ENCODE assay signal across 8 mouse cellular contexts in genomic region chr17:58909061-58909661, GRCm38 (mm10).
DNase-seq lines count a peak whose midpoint lies in the region; ATAC-seq lines count a peak whose summit lies in the region.

No protein-coding gene starts in this region.

- no peak overlapping the region for H3K9ac ChIP-seq in midbrain, embryonic 15.5 days

- ATAC-seq in midbrain, embryonic 15.5 days (replicated peaks) = peak; percentile 63; the same call in 1 of the 2 replicates

- 39% methylated on average over 8 of the region's 8 CpGs for WGBS in midbrain, embryonic 15.5 days

- H3K4me2 ChIP-seq in midbrain, embryonic 15.5 days = no peak overlapping the region

- H3K27ac ChIP-seq in midbrain, embryonic 15.5 days = no peak overlapping the region

- H3K9me3 ChIP-seq in midbrain, embryonic 15.5 days = no peaks in the 10 kb centered on the region

- no peaks in the 10 kb centered on the region for H3K4me1 ChIP-seq in midbrain, embryonic 15.5 days

- no peaks in the 10 kb centered on the region for H3K27me3 ChIP-seq in midbrain, embryonic 15.5 days (replicated peaks)

- H3K36me3 ChIP-seq in midbrain, embryonic 15.5 days (replicated peaks) = no peaks in the 10 kb centered on the region

- no peak overlapping the region for H3K4me3 ChIP-seq in midbrain, embryonic 15.5 days

- peak; percentile 3 for DNase-seq in heart, adult 8-10 months (ENCODE audit: low spot score)
- no peak for DNase-seq in heart, adult 9 months (ENCODE audit: low spot score in 2 of 2)
- peak; percentile 40 to 48 for DNase-seq in B cell, adult 2 months
- peak; percentile 71 for DNase-seq in brain, adult 2 months (ENCODE audit: low read depth, low spot score)
- peak; percentile 7 to 84 for DNase-seq in frontal cortex, adult 2 months (ENCODE audit: extremely low spot score in 1 of 2, low spot score in 1 of 2)
- DNase-seq in layer of hippocampus, postnatal 10 days (ENCODE audit: low spot score in 2 of 2) = peak; percentile 73 to 77
- no peak for DNase-seq in spleen, adult 12 weeks (ENCODE audit: low spot score)

Comparison
In these comparisons a context has a peak if more than half of its experiments do, and no peak if none do; other contexts are left out.
1. DNase-seq: peak in heart, adult 8-10 months (single experiment), B cell, adult 2 months (2 of 2), brain, adult 2 months (single experiment), frontal cortex, adult 2 months (2 of 2) and layer of hippocampus, postnatal 10 days (2 of 2); none in heart, adult 9 months (0 of 2) and spleen, adult 12 weeks (single experiment).